Mouse (Mus musculus) limb, embryonic 15.5 days (tissue): ENCODE data around the gene Zbtb16. TPM values are rescaled to one million over a fixed set of nuclear protein-coding genes. Genes with fewer than 3 reads are reported as not detected.

Experiments
- ATAC-seq: fragments of 200-750 bp; cut with Nextera tagmentation; 2 replicates; pipeline ENCODE4 v1.8.0; 2017; ENCODE audit warnings: low read depth, moderate TSS enrichment; ENCODE audit not compliant: insufficient number of reproducible peaks, low FRiP score, low TSS enrichment
- H3K27ac ChIP-seq: fragments of 300-500 bp; sonication (generic); 2 replicates; pipeline ENCODE4 v1.5.1; 2015; ENCODE audit warnings: moderate library complexity, mild to moderate bottlenecking, inconsistent platforms
- H3K27me3 ChIP-seq: fragments of 300-500 bp; sonication (generic); 2 replicates; pipeline ENCODE4 v1.6.1; 2015; ENCODE audit warnings: inconsistent platforms
- H3K36me3 ChIP-seq: fragments of 300-500 bp; sonication (generic); 2 replicates; pipeline ENCODE4 v1.6.1; 2015; ENCODE audit warnings: inconsistent platforms
- H3K4me1 ChIP-seq: fragments of 300-500 bp; sonication (generic); 2 replicates; pipeline ENCODE4 v1.6.1; 2015; ENCODE audit warnings: inconsistent platforms
- H3K4me2 ChIP-seq: fragments of 300-500 bp; sonication (generic); 2 replicates; pipeline ENCODE4 v1.6.1; 2015; ENCODE audit warnings: mild to moderate bottlenecking, inconsistent platforms
- H3K4me3 ChIP-seq: fragments of 300-500 bp; sonication (generic); 2 replicates; pipeline ENCODE4 v1.5.1; 2015; ENCODE audit warnings: mild to moderate bottlenecking, inconsistent platforms
- H3K9ac ChIP-seq: fragments of 300-500 bp; sonication (generic); 2 replicates; pipeline ENCODE4 v1.6.1; 2015; ENCODE audit warnings: inconsistent platforms
- H3K9me3 ChIP-seq: fragments of 300-500 bp; sonication (generic); 2 replicates; pipeline ENCODE4 v1.6.1; 2016; ENCODE audit warnings: inconsistent platforms
- WGBS: fragments of 180-500 bp; shearing (Covaris S2); methylation state at CpG from one replicate; pipeline ENCODE4 v1.1.7; 2015; 5-methylcytosine and 5-hydroxymethylcytosine counted together
- polyA plus RNA-seq: library from polyadenylated mRNA; unstranded; fragments of >200 nt; fragmentation: Nextera tagmentation; extraction: Ambion mirVana; gene quantifications from 2 replicates; pipeline ENCODE4 v1.2.1, GENCODE M21; 2015

The Zbtb16 gene
- polyA plus RNA-seq, 1 experiment from 2014 or later = 5.7 TPM

DNA sequence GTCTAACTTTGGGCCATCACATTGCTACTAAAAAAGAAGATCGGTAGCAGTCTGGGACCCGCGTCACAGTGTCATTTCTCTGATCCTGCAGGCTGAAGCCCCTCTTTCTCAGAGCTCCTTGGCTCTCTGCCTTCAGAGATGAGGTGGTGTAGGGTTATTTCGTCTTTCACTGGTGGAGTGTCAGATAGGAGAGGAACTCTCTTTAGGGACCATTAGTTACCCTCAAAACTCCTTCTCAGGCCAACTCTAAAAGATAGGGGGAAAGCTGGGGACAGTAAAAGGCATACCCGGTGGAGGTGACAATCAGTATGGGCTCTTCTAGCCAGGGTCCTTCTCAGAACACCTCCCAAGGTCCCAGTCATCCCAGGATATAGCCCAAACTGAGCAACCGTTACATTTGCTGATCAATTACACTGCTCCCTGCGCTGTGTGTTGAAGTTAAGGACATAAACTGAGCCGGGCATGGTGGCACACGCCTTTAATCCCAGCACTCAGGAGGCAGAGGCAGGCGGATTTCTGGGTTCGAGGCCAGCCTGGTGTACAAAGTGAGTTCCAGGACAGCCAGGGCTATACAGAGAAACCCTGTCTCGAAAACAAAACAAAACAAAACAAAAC, 21.0 kb downstream of the Zbtb16 start:
- 87% methylated on average over 12 of the region's 12 CpGs for WGBS
- Histone ChIP-seq H3K4me1 (0 out of 2 replicates have a peak, but pooled peaks cover 4% of the 10 kb centered on the region), H3K9ac (no peak overlapping the region), H3K4me3 (no peak overlapping the region), H3K27me3 (peaks cover 33% of the 10 kb centered on the region), H3K27ac (no peak overlapping the region), H3K4me2 (no peak overlapping the region), H3K9me3 (no peaks in the 10 kb centered on the region), H3K36me3 (no peaks in the 10 kb centered on the region)
- ATAC-seq = no peak

GRCm38 (mm10) chr9:48813960-48814880, 21.8 kb downstream of the Zbtb16 start:
- Histone ChIP-seq H3K27ac (no peak overlapping the region), H3K4me1 (0 out of 2 replicates have a peak, but pooled peaks cover 4% of the 10 kb centered on the region), H3K4me3 (no peak overlapping the region), H3K9ac (no peak overlapping the region), H3K36me3 (no peaks in the 10 kb centered on the region), H3K9me3 (no peaks in the 10 kb centered on the region), H3K4me2 (no peak overlapping the region), H3K27me3 (peaks cover 27% of the 10 kb centered on the region)
- no peak for ATAC-seq
- WGBS = 57% methylated on average over 19 of the region's 19 CpGs

DNA sequence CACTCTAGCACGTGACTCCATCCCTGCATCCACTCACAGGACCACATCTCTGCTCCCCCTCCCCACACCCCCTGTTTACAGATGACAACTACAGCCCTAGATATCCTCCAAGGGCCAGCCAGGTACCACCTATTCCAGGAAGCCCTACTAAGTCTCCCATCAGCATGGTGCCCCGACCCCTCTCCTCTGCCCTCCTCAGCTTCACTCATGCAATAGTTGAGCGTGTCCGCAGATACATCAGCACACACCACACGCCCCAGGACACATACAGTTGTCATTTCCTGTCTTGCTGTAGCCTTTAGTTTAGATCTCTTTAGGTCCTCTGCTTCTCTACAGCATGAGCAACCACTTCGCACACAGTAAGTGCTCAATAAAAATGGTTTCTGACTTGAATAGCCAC, 23.7 kb downstream of the Zbtb16 start:
- 0 out of 2 replicates have a peak, but pooled peaks cover 4% of the 10 kb centered on the region for H3K4me1 ChIP-seq
- H3K27ac ChIP-seq = no peak overlapping the region
- 89% methylated on average over 6 of the region's 6 CpGs for WGBS
- H3K9ac ChIP-seq = no peak overlapping the region
- H3K9me3 ChIP-seq = no peaks in the 10 kb centered on the region
- H3K27me3 ChIP-seq = peaks cover 19% of the 10 kb centered on the region; the same call in 1 of the 2 replicates
- H3K4me2 ChIP-seq = no peak overlapping the region
- H3K36me3 ChIP-seq = no peaks in the 10 kb centered on the region
- no peak for ATAC-seq
- no peak overlapping the region for H3K4me3 ChIP-seq

GRCm38 (mm10) chr9:48806591-48806990, 29.4 kb downstream of the Zbtb16 start:
- Histone ChIP-seq H3K4me2 (no peak overlapping the region), H3K27ac (no peak overlapping the region), H3K4me1 (no peaks in the 10 kb centered on the region), H3K9ac (no peak overlapping the region), H3K27me3 (peaks cover 8% of the 10 kb centered on the region; the same call in 1 of the 2 replicates), H3K9me3 (no peaks in the 10 kb centered on the region), H3K4me3 (no peak overlapping the region), H3K36me3 (no peaks in the 10 kb centered on the region)
- ATAC-seq = no peak
- 55% methylated on average over 6 of the region's 6 CpGs for whole genome bisulfite sequencing

- WGBS = 83% methylated on average over 8 of the region's 8 CpGs
- Histone ChIP-seq H3K27ac (no peak overlapping the region), H3K9me3 (no peaks in the 10 kb centered on the region), H3K27me3 (peaks cover 2% of the 10 kb centered on the region; the same call in 1 of the 2 replicates), H3K36me3 (no peaks in the 10 kb centered on the region), H3K9ac (no peak overlapping the region), H3K4me3 (no peak overlapping the region), H3K4me2 (no peak overlapping the region), H3K4me1 (no peaks in the 10 kb centered on the region)
- ATAC-seq = no peak
These were observed 30.2 kb downstream of the Zbtb16 start for GRCm38 (mm10) chr9:48805850-48806249.

- H3K27me3 ChIP-seq = no peaks in the 10 kb centered on the region
- no peaks in the 10 kb centered on the region for H3K36me3 ChIP-seq
- 78% methylated on average over 6 of the region's 6 CpGs for WGBS
- H3K9ac ChIP-seq = no peak overlapping the region
- H3K4me2 ChIP-seq = no peak overlapping the region
- H3K9me3 ChIP-seq = no peaks in the 10 kb centered on the region
- ATAC-seq = no peak
- H3K4me1 ChIP-seq = no peaks in the 10 kb centered on the region
- no peak overlapping the region for H3K27ac ChIP-seq
- no peak overlapping the region for H3K4me3 ChIP-seq
These were observed 31.5 kb downstream of the Zbtb16 start for GRCm38 (mm10) chr9:48804509-48804908.

- no peaks in the 10 kb centered on the region for H3K36me3 ChIP-seq
- no peaks in the 10 kb centered on the region for H3K9me3 ChIP-seq
- 87% methylated on average over 27 of the region's 27 CpGs for WGBS
- H3K4me3 ChIP-seq = no peak overlapping the region
- H3K9ac ChIP-seq = no peak overlapping the region
- ATAC-seq = no peak
- H3K27ac ChIP-seq = no peak overlapping the region
- 0 out of 2 replicates have a peak, but pooled peaks cover 5% of the 10 kb centered on the region for H3K27me3 ChIP-seq
- H3K4me1 ChIP-seq = no peaks in the 10 kb centered on the region
- H3K4me2 ChIP-seq = no peak overlapping the region
These were observed 32.4 kb downstream of the Zbtb16 start for GRCm38 (mm10) chr9:48803460-48804240.

GRCm38 (mm10) chr9:48802374-48802773, 33.6 kb downstream of the Zbtb16 start:
- WGBS = 70% methylated on average over 5 of the region's 5 CpGs
- no peak for ATAC-seq
- Histone ChIP-seq H3K4me1 (no peaks in the 10 kb centered on the region), H3K36me3 (no peaks in the 10 kb centered on the region), H3K27me3 (peaks cover 14% of the 10 kb centered on the region; the same call in 1 of the 2 replicates), H3K27ac (no peak overlapping the region), H3K4me3 (no peak overlapping the region), H3K4me2 (no peak overlapping the region), H3K9me3 (no peaks in the 10 kb centered on the region), H3K9ac (no peak overlapping the region)

DNA sequence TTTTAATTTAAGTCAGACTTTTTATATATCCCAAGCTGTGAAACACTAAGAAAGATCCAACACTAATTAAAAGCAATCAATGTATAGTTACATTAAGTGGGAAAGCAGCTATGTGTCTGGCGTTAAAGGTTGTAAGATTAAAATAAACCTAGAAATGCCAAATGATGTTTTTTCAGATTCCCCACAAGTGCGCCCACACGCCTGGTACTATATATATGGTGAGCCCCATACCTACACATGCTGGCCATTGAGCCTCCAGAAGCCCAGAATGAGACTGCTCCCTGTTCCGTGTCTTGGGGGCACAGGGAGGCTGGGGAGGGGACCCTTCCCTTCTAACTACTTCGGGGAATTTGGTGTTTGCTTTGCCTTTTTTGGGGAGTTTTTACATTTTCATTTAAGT, 34.7 kb downstream of the Zbtb16 start:
- ATAC-seq = no peak
- Histone ChIP-seq H3K36me3 (no peaks in the 10 kb centered on the region), H3K4me1 (peaks cover 3% of the 10 kb centered on the region; the same call in 1 of the 2 replicates), H3K4me3 (no peak overlapping the region), H3K27ac (no peak overlapping the region), H3K9ac (no peak overlapping the region), H3K27me3 (peaks cover 22% of the 10 kb centered on the region; the same call in 1 of the 2 replicates), H3K4me2 (no peak overlapping the region), H3K9me3 (no peaks in the 10 kb centered on the region)
- WGBS = 72% methylated on average over 5 of the region's 5 CpGs

GRCm38 (mm10) chr9:48800627-48801026, 35.4 kb downstream of the Zbtb16 start:
- Histone ChIP-seq H3K9me3 (no peaks in the 10 kb centered on the region), H3K9ac (no peak overlapping the region), H3K4me1 (peaks cover 10% of the 10 kb centered on the region; the same call in 1 of the 2 replicates), H3K36me3 (no peaks in the 10 kb centered on the region), H3K4me3 (no peak overlapping the region), H3K27ac (no peak overlapping the region), H3K4me2 (no peak overlapping the region), H3K27me3 (peaks cover 27% of the 10 kb centered on the region; the same call in 1 of the 2 replicates)
- no peak for ATAC-seq
- WGBS = 39% methylated on average over 8 of the region's 8 CpGs

- no peaks in the 10 kb centered on the region for H3K36me3 ChIP-seq
- WGBS = 76% methylated on average over 6 of the region's 6 CpGs
These were observed 38.0 kb downstream of the Zbtb16 start for GRCm38 (mm10) chr9:48798044-48798443.

More at GRCm38 (mm10) chr9:48798044-48798443, 38.0 kb downstream of the Zbtb16 start:
- ATAC-seq = no peak
- Histone ChIP-seq H3K9me3 (no peaks in the 10 kb centered on the region), H3K4me3 (no peak overlapping the region), H3K27me3 (peaks cover 35% of the 10 kb centered on the region), H3K4me2 (no peak overlapping the region), H3K4me1 (peaks cover 19% of the 10 kb centered on the region; the same call in 1 of the 2 replicates), H3K9ac (no peak overlapping the region), H3K27ac (no peak overlapping the region)
